Mouse (Mus musculus): ENCODE results near the gene Slc29a1.

Slc29a1 gene

DNA sequence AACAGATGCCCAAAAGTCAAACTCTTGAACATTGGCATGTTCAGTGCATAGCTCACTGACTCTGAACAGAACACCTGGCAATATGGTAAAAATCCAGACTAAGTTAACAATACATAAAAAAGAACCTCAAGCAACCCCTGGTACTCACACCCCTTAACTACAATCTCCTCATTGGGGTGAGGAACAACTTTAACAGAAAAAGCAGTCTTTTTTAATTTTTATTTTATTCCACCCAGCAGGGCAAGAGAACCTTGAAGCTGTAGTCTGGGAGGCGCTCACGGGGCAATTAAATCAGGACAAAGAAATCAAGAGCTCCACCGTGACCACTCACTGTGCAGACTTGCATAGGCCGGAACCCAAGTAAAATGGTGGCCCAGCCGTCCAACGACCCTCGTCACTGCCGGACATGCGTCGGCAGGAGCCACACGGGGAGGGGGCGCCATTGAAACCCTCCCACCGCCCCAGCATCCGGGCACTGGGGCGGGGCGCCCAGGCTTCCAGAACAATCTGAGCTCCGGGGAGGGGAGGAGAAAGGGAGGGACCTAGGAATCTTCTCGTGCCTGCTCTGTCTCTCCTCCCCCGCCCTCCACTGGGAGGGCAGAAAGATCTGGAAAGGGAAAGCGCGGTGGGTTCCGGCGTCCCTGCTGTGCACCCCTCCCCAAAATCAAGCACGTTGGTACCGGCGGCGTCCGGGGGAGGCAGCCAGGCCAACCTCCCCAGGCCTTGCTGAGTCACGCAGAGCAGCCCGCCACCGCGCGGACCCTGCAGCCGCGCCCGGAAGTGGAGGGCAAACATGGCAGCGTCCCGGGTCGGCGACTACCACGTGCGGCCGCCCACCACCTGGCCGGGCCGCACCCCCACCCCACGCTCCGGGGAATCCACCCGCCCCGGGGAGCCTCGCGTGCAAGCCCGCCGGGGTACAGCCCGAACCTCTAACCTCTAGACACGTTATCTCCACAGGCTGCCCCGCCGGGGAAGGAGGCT is 27.0 kb downstream of the Slc29a1 start:
- peak; percentile 82 for DNase-seq (ENCODE audit: low read depth, low spot score)

DNA sequence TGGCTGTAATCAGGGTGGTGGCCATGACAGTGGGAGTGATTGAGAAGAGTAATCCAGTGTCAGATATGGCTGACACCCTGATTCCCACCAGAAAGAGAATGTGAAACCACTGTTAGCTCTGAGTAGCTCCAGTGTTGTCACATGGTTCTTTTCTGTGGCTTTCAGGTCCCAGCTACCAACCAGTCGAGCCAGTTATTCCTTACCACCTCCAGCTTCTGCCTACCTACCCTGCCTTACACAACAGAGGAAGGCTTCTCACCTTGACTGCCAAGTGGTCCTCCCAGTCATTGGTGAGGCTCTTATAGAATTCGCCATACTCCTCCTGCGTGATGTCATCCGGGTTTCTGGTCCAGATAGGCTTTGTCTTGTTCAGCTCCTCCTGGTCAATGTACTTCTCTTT is 29.4 kb downstream of the Slc29a1 start:
- DNase-seq (ENCODE audit: low read depth, low spot score), result no peak

DNA sequence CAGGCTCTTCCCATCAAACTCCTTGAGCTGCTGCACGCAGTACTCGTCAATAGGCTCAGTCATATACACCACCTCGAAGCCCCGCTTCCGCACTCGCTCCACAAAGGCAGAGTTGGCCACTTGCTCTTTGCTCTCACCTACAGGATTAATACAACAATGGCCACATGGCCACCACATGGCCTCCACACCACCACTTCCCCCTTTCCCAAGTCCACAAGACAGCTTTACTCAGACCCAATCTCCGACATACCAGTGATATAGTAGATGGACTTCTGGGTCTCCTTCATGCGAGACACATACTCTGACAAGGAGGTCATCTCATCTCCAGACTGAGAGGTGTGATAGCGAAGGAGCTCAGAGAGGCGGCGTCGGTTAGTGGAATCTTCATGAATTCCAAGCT is 30.4 kb downstream of the Slc29a1 start:
- DNase-seq (ENCODE audit: low read depth, low spot score), result no peak

DNA sequence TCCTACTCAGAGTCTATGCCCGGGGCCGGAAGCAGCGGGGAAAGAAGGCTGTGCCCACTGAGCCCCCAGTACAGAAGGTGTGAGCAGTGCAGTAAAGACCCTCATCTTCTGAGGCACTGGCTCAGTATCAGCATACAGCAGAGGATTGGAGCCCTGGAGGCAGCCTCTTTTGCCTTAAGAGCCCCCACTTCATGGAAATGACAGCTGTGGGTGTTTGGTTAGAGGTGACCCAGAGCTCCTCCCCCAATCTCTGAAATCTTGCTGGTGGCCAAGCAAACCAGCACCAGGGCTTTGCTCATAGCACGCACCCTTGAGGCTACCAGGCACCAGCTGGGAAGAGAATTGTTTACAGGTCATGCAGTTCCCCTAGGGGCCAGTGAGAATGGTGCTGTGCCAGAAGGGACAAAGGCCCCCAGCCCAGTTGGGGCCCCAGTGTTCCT is 32.2 kb downstream of the Slc29a1 start:
- DNase-seq (ENCODE audit: low read depth, low spot score), result peak; percentile 45

DNA sequence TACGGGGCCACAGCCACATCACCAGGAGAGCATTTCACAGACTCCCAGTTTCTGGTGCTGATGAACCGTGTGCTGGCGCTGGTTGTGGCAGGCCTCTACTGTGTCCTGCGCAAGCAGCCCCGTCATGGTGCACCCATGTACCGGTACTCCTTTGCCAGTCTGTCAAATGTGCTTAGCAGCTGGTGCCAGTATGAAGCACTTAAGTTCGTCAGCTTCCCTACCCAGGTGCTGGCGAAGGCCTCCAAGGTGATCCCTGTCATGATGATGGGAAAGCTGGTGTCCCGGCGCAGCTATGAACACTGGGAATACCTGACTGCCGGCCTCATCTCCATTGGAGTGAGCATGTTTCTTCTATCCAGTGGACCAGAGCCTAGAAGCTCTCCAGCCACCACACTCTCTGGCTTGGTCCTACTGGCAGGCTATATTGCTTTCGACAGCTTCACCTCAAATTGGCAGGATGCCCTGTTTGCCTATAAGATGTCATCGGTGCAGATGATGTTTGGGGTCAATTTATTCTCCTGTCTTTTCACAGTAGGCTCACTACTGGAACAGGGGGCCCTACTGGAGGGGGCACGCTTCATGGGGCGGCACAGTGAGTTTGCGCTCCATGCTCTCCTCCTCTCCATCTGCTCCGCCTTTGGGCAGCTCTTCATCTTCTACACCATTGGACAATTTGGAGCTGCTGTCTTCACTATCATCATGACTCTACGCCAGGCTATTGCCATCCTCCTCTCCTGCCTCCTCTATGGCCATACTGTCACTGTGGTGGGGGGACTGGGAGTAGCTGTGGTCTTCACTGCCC is 32.8 kb downstream of the Slc29a1 start:
- DNase-seq (ENCODE audit: low read depth, low spot score), result peak; percentile 65

DNA sequence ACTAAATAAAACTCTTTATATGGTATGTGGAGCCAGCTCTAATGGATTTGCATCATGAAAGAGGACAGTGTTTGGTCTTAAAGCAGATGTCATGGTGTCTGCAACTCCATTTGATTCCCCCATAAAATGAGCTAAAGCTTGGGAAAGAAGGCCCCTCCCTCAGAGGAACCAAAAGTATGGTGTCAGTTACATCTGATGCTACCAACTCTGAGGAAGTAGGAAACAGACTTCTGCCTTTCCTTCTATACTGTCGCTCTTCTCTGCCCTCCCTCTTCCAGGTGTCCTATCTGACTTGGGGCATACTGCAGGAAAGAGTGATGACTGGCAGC is 33.4 kb downstream of the Slc29a1 start:
- DNase-seq (ENCODE audit: low read depth, low spot score), result peak; percentile 22

DNA sequence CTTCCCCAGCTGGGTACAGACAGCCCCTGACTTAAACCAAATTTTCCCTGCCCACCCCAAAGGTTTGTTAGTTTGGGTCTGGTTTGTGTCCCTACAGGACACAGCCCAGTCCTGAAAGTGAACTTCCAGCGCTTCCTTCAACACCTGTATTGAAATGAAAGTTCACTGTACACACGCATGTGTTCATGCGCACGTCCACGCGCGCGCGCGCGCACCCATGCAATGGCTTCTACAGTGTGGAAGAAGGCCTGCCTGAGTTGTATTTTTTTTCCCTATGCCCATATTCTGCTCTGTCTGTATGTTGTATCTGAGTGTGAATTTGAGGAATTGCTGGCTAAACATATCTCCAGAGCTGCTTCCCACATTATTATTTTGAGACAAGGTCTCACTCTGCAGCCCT is 34.3 kb downstream of the Slc29a1 start:
- DNase-seq (ENCODE audit: low read depth, low spot score), result no peak

DNA sequence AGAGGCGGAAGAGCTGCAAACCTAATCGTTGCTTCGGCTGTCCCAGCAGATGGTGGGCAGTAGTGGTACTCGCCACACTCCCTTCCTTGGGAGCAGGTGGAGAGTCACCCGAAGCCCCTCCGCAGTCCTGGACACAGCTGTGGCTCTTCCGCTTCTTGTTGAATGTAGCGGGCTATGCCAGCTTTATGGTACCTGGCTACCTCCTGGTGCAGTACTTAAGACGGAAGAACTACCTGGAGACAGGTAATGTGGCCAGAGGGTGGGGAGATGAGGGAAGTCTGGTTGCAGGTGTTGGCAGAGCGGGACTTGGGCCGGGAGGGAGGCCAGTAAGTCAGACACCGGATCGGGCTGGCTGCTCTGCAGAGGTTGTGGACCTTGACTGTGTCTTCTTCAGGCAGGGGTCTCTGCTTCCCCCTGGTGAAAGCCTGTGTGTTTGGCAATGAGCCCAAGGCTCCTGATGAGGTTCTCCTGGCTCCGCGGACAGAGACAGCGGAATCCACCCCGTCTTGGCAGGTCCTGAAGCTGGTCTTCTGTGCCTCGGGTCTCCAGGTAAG is 34.8 kb downstream of the Slc29a1 start:
- DNase-seq (ENCODE audit: low read depth, low spot score), result no peak

DNA sequence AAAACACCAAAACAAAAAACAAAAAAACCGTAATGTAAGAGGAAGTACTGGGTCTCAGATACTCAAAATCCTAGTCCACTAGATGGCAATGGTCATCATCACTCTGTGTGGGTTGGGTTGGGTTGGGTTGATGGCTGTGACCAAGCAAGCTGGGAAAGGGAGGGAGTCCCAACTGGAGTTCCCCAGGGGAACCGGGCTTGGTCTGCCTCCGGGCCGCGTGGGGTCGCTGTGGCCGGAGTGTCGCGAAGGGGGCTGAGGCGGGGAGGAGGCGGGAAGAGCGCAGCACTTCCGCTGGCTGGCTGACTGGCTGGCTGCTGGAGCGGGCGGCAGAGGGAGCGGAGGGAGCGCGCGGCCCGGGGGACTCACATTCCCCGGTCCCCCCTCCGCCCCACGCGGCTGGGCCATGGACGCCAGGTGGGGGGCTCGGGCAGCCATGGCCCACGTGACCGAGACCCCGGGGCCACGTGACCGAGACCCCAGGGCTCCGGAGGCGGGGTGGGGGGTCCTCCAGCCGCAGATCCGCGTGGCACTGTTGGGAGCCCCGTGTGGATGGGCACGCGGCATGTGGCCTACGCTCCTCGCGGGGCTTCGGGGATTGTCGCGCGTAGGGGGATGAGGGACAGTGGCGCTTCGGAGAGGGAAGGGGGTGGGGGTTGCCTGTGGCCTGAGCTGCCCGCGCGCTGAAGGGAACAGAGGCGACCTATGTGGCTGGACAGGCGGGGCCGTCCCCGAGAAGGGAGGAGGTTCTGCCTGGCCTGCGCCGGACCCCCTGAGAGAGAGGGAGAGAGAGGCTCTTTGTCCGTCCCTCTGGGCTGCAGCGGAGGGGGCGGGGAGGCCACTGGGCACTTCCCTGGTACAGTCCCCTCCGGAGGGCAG is 35.5 kb downstream of the Slc29a1 start, which contains the start of gene Slc35b2:
Slc35b2 (plus strand) TSS at position 220 of the 876 bp plus-strand sequence.
- DNase-seq (ENCODE audit: low read depth, low spot score), result peak; percentile 96

DNA sequence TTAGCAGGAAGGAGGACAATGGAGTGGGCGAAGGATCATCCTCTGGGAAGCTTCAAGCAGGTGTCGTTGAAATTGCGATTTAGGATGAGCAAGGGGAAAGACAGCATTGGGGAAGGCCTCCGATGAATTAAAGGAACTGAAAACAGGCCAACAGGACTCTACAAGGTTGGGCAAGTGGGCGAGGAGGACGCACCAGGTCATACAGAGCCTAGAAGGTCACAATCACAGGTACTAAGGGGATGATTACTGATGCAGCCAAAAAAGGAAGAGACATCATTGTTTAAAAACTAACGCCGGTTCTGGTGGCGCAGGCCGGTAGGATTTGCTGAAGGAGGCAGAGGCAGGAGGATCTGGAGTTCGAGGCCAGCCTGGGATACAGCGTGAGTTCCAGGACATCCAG is 36.2 kb downstream of the Slc29a1 start:
- DNase-seq (ENCODE audit: low read depth, low spot score), result no peak

DNA sequence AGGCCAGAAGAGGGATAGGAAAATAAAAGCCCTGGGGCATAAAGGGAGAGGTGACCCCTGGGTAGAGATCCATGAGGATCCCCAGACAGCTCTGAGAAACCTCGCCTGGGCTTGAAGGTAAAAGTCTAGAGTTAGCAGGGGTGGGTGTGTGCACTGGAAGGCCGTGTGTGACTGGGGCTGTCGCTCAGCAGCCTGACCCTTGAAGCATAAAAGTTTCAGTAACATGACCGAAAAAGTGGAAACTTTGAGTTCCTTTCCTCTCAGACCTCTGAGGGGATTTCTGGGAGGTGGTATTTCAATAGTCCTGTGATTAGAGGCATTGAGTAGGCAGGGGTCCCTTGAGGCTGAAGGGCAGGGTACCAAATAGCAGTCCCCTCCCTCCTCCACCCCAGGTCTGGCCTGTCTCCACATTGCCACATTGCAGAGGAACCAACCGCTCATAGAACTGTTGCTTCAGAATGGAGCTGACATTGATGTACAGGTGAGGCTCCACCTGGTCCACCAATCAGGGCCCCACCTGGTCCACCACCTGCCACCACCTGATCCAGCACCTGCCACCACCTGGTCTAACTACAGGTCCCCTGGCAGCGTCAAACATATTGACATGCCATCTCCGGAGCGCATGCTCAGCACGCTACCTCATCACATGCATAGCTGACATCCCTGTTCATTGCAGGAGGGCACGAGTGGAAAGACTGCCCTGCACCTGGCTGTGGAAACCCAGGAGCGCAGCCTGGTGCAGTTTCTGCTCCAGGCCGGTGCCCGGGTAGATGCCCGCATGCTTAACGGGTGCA is 39.5 kb downstream of the Slc29a1 start:
- no peak for DNase-seq (ENCODE audit: low read depth, low spot score)

DNA sequence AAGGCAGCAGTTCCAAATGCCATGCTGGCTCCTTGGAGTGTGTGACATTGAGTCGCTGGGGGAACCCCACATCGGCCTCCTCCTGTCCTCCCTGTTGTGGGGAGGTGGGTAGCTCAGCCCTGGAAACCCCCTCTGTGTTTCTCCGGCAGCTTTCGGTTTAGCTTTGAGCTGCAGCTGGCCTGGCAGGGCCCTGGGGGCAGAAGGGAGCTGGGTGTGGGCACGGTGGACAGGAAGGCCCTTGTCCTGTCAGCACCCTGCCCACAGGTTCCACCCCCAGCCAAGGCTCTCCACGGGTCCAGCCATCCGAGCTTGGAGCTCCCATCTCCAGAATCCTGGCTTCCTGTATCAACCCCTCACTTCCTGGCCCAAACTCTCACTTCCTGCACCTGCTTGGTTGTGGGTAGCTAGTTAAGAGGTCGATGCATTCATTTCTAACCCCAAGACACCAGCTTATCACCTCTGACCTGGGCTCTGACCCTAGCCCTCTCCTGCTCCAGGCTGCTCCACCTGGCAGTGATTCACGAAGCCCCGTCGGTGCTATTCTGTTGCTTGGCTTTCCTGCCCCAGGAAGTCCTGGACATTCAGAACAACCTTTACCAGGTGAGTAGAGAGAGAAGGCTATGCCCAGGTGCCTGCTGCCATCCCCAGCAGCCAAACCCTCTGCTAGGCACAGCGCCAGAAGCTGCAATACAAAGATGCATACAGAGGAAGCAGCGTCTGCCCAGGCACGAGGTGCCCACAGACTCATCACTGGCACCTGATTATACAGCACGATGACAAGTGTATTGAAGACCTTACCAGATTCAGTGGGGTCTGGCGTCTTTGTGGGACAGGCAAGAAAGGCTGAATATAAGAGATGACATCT is 41.2 kb downstream of the Slc29a1 start:
- no peak for DNase-seq (ENCODE audit: low read depth, low spot score)

DNA sequence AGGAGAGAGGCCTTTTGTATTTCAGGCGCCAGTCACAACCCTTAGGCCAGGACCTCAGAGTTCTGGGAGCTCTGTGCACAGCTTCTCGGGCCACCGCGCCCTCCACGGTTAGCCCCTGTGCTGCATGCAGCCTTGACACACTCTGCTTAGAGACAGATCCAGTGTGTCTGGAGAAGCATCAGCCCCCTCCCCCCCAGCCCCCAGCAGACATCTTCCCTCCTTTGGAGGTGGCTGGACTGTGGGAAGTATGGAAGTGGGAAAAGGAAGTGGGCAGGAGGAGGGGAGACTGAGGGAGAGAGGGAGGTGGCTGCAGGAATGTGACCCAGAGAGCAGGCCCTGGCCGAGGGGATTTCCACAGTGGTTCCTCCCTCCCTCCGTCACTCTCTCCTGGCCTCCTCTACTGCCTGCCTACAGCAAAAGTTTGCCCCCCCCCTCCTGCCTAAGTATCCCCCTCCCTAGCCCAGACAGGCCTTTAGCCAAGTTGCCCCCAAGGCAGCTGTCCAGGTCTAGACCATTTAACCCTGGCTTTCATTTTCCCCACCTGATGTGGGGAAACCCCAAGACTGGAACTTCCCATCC is 42.1 kb downstream of the Slc29a1 start:
- peak; percentile 44 for DNase-seq (ENCODE audit: low read depth, low spot score)

DNA sequence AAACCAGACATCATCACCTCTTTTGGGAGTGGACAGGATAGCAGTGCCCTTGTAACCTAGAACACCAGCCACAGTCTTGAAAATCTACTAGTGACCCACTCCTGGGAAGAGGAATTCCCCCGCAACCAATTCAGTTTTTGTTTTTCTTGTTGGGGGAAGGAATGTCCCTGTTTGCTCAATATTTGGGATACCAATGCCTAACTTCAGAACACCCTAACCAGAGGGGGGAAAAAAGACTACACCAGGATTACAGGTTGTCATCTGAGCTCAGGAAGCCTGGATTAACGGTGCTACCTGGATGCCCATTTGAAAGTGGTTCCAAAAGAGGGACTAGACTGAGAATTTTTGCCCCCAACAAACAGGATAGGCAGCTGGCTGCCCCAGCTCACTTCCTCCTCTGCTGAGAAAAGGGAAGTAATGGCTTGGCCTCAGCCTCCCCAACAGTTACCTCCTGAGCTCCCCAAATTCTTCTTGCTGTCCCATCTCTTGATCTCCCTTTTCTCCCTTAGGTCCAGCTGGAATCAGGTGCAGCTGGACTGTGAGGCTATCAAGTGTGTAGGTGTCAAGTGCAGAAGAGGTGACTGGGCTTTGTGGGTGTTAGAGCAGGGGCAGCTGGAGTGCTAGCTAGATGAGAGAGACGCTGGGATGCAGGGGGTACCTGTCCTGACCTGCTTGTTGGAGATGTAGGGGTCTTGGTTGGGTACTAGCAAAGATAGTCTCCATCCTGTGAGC is 42.7 kb downstream of the Slc29a1 start:
- DNase-seq (ENCODE audit: low read depth, low spot score), result no peak

DNA sequence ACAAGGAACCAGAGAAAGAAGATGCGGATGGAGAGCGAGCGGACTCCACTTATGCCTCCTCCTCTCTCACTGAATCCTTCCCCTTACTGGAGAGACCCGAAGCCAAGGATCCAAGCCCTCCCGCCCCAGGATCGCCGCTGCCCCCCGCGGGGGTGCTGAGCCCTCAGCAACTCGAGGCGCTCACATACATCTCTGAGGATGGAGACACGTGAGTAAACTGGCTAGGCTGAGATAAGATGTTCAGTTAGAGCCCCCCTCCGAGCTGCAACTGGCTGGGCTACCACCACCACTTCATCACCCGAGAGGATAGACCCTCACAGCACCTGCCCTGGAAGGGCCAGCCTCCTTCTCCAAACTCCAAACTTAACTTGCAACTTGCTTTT is 43.3 kb downstream of the Slc29a1 start:
- no peak for DNase-seq (ENCODE audit: low read depth, low spot score)

DNA sequence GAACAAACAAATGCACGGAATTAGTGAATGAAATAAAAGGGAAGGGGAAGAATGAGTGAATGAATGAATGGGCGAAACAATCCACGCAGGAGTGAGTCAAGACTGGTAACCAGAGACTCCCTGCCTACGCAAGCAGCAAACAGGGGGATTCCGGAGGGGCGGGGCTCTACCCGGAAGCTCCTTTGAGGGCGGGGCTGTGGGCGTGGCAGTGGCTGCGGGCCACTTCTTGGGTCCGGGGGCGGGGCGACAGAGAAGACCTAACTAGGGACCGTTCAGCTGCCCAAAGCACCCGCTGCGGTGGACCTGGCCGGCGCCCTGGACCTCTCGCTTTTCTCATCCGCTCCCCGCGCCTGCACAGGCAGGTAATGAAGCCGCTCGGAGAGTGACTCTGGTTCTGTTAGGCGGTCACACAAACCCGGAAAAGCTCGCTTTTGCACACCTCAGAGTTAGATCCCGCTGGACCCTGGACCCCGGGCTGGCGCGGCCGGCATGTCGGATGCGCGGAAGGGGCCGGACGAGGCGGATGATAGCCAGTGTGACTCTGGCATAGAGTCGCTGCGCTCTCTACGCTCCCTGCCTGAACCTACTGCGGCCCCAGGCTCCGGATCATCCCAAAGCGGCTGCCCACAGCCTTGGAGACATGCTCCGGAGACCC is 43.8 kb downstream of the Slc29a1 start, which contains the start of gene Nfkbie:
Nfkbie (plus strand) TSS at position 252 of the 655 bp plus-strand sequence.
- peak; percentile 93 for DNase-seq (ENCODE audit: low read depth, low spot score)

DNA sequence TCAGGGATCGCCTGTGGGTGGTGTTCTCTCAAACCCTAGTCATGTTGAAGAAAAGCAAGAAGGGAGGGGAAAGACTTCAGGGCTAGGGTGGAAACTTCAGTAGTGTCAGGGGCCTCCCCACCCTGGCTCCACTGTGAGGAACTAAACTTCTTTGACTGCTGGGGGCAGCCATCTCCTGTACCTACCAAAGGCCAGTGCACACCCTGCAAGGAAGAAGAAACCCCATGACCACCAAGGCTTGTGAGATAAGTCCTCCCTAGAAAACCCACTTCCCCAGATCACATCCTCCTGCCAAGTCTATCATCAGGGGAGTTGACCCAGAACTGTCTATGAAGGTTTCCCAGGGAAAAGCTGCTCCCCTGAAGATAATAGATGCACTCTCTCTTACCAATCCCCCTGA is 45.0 kb downstream of the Slc29a1 start:
- DNase-seq (ENCODE audit: low read depth, low spot score), result no peak

DNA sequence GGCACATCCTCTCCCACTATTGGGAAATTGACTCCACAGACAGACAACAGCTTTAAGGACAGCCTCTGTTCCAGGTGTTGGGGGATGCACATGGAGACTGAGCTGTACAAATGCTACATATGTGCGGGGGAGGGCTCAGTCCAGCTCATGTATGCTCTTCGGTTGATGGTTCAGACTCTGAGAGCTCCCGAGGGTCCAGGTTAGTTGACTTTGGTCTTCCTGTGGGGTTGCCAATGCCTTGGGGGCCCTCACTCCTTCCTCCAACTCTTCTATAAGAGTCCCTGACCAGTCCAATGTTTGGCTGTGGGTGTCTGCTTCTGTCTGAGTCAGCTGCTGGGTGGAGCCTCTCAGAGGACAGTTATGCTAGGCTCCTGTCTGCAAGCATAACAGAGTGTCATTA is 46.3 kb downstream of the Slc29a1 start:
- no peak for DNase-seq (ENCODE audit: low read depth, low spot score)
